Mouse (Mus musculus) E14TG2a.4 (cell line): ENCODE measurements around the gene Hspb6.

Experiments
- H3K27me3 ChIP-seq: 2 replicates; pipeline ENCODE4 v1.6.1; 2014; ENCODE audit warnings: low read length, control low read depth; ENCODE audit not compliant: insufficient read depth
- H3K36me3 ChIP-seq: 2 replicates; pipeline ENCODE4 v1.6.1; 2014; ENCODE audit warnings: low read length, control low read depth; ENCODE audit not compliant: insufficient read depth
- H3K4me1 ChIP-seq: replicated peaks from 2 replicates; pipeline ENCODE4 v1.6.1; 2014; ENCODE audit warnings: low read depth, low read length, control low read depth
- H3K4me3 ChIP-seq: replicated peaks from 2 replicates; pipeline ENCODE4 v1.5.1; 2014; ENCODE audit warnings: mild to moderate bottlenecking, low read length
- H3K9me3 ChIP-seq: 2 replicates; pipeline ENCODE4 v1.6.1; 2014; ENCODE audit warnings: low read length, control low read depth
- CTCF ChIP-seq: conservative IDR thresholded peaks from 2 replicates; pipeline ENCODE4 v1.5.1; 2014; ENCODE audit warnings: low read length
- NANOG ChIP-seq: IDR thresholded peaks from 2 replicates; pipeline ENCODE4 v1.6.1; 2014; ENCODE audit warnings: borderline replicate concordance, low read length, mixed read lengths
- POU5F1 ChIP-seq: IDR thresholded peaks from 2 replicates; pipeline ENCODE4 v1.6.1; 2014; ENCODE audit warnings: low read length, borderline replicate concordance

Gene Hspb6

GRCm38 (mm10) chr7:30552102-30553020 lies at the start of gene Hspb6, which contains the start of gene Proser3:
Gene Hspb6, plus strand, starts transcription at chr7:30552178.
Gene Proser3, minus strand, starts transcription at chr7:30552299.
- H3K4me1 ChIP-seq, result peaks cover 56% of the 10 kb centered on the region
- peak within 1 kb of the TSS; percentile 88 for H3K4me3 ChIP-seq
- H3K27me3 ChIP-seq, result no peaks in the 10 kb centered on the region
- TF ChIP-seq POU5F1 (no peak), CTCF (no peak), NANOG (no peak)
- peaks cover 55% of the 10 kb centered on the region for H3K36me3 ChIP-seq
- no peaks in the 10 kb centered on the region for H3K9me3 ChIP-seq

GRCm38 (mm10) chr7:30508061-30508460 lies 43.9 kb upstream of the Hspb6 start:
- TF ChIP-seq NANOG (no peak), CTCF (no peak), POU5F1 (no peak)
- Histone ChIP-seq H3K9me3 (peaks cover 9% of the 10 kb centered on the region; the same call in 1 of the 2 replicates), H3K36me3 (no peaks in the 10 kb centered on the region), H3K4me3 (no peak overlapping the region), H3K4me1 (peaks cover 9% of the 10 kb centered on the region; the same call in 1 of the 2 replicates), H3K27me3 (peaks cover 12% of the 10 kb centered on the region)

- TF ChIP-seq NANOG (no peak), CTCF (no peak), POU5F1 (no peak)
- no peaks in the 10 kb centered on the region for H3K9me3 ChIP-seq
- H3K36me3 ChIP-seq, result no peaks in the 10 kb centered on the region
- H3K4me3 ChIP-seq, result peak overlapping the region; percentile 66
- H3K4me1 ChIP-seq, result peaks cover 38% of the 10 kb centered on the region
- peaks cover 31% of the 10 kb centered on the region for H3K27me3 ChIP-seq
These were observed 36.8 kb upstream of the Hspb6 start for GRCm38 (mm10) chr7:30515003-30515760.

- H3K9me3 ChIP-seq, result no peaks in the 10 kb centered on the region
- TF ChIP-seq CTCF (peak; percentile 22; the same call in 1 of the 2 replicates), NANOG (no peak), POU5F1 (no peak)
- peaks cover 47% of the 10 kb centered on the region for H3K4me1 ChIP-seq
- H3K36me3 ChIP-seq, result no peaks in the 10 kb centered on the region
- H3K4me3 ChIP-seq, result 0 out of 2 replicates have a peak overlapping the region, but pooled peaks have one; percentile 11
- H3K27me3 ChIP-seq, result peaks cover 54% of the 10 kb centered on the region
These were observed 33.7 kb upstream of the Hspb6 start for GRCm38 (mm10) chr7:30518325-30518724.

- Histone ChIP-seq H3K4me1 (peaks cover 43% of the 10 kb centered on the region), H3K9me3 (no peaks in the 10 kb centered on the region), H3K36me3 (no peaks in the 10 kb centered on the region), H3K27me3 (peaks cover 66% of the 10 kb centered on the region), H3K4me3 (no peak overlapping the region)
- TF ChIP-seq POU5F1, result no peak
- no peak for TF ChIP-seq CTCF
- no peak for TF ChIP-seq NANOG
These were observed 31.6 kb upstream of the Hspb6 start for GRCm38 (mm10) chr7:30520396-30520795.

- Histone ChIP-seq H3K4me3 (no peak overlapping the region), H3K27me3 (peaks cover 67% of the 10 kb centered on the region), H3K4me1 (peaks cover 41% of the 10 kb centered on the region), H3K9me3 (no peaks in the 10 kb centered on the region), H3K36me3 (no peaks in the 10 kb centered on the region)
- TF ChIP-seq POU5F1, result no peak
These were observed 31.1 kb upstream of the Hspb6 start for GRCm38 (mm10) chr7:30520856-30521255.

GRCm38 (mm10) chr7:30522871-30523270 lies 29.1 kb upstream of the Hspb6 start:
- TF ChIP-seq NANOG (no peak), CTCF (no peak), POU5F1 (no peak)
- Histone ChIP-seq H3K36me3 (no peaks in the 10 kb centered on the region), H3K4me1 (peaks cover 54% of the 10 kb centered on the region), H3K4me3 (no peak overlapping the region), H3K27me3 (peaks cover 87% of the 10 kb centered on the region), H3K9me3 (no peaks in the 10 kb centered on the region)

GRCm38 (mm10) chr7:30524487-30524886 lies 27.5 kb upstream of the Hspb6 start:
- Histone ChIP-seq H3K9me3 (no peaks in the 10 kb centered on the region), H3K36me3 (peaks cover 2% of the 10 kb centered on the region), H3K4me1 (peaks cover 48% of the 10 kb centered on the region), H3K4me3 (no peak overlapping the region), H3K27me3 (peaks cover 85% of the 10 kb centered on the region)
- no peak for TF ChIP-seq NANOG

- peaks cover 85% of the 10 kb centered on the region for H3K27me3 ChIP-seq
- no peaks in the 10 kb centered on the region for H3K9me3 ChIP-seq
- H3K36me3 ChIP-seq, result peaks cover 4% of the 10 kb centered on the region
- TF ChIP-seq POU5F1 (no peak), CTCF (no peak), NANOG (no peak)
- H3K4me1 ChIP-seq, result peaks cover 55% of the 10 kb centered on the region
- peak overlapping the region; percentile 70 for H3K4me3 ChIP-seq
These were observed 26.0 kb upstream of the Hspb6 start for GRCm38 (mm10) chr7:30525954-30526353.
